Mouse (Mus musculus) heart, postnatal 0 days (tissue): ENCODE results near the gene Ogfod3.

Experiments
- CTCF ChIP-seq: IDR thresholded peaks from 2 replicates; pipeline ENCODE4 v1.5.1; 2016; ENCODE audit warnings: antibody characterized with exemption, control low read depth, low read depth
- EP300 ChIP-seq: IDR thresholded peaks from 2 replicates; pipeline ENCODE4 v1.6.1; 2016; ENCODE audit warnings: antibody characterized with exemption, low read depth

- peak; percentile 57 for TF ChIP-seq CTCF
- TF ChIP-seq EP300 = no peak
Measured at GRCm38 (mm10) chr11:121201436-121202198, 2.9 kb downstream of the Ogfod3 start.
